Mouse (Mus musculus) left cerebral cortex, postnatal 25 days (tissue): ENCODE data around the gene Gfpt1. TPM values are rescaled to one million over a fixed set of nuclear protein-coding genes. Genes with fewer than 3 reads are reported as not detected.
A peak's percentile ranks its signal among the peaks of the same experiment; 100 is the strongest.
"Not testable (repeated sequence)": the region's sequence is repeated elsewhere in the genome, so short reads cannot be mapped to it uniquely, and the experiment has no call there.

Source experiments
- DNase-seq, 2 experiments: peaks; one replicate each; pipeline ENCODE4 v3.0.0; 2022; ENCODE audit warnings: low spot score in 2 of 2, mixed read lengths in 1 of 2
- intact Hi-C: fragments of 180-260 bp; cut with DNase I; formaldehyde crosslinking; loops from one replicate; pipeline ENCODE4 v1.15.1; 2025
- total RNA-seq, 2 experiments: library from RNA; stranded (reverse); gene quantifications; 2 replicates each; pipeline ENCODE4 v1.2.3; 2021

Gfpt1 gene
- total RNA-seq, 2 experiments from 2014 or later: 53.6 to 56.9 TPM

DNA sequence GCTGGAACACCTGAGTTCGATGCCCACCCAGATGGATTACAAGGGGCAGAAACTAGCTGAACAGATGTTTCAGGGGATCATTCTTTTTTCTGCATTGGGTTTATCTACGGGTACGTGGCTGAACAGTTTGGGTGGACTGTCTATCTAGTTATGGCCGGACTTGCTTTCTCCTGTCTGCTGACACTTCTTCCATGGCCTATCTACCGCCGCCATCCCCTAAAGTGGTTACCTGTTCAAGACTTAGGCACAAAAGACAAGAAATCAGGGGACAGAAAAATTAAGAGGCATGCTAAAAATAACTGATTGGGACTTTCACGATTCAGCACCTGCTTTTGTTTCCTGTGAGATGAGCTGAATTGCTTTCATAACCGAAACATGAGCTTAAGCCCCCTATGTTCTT, 51.0 kb downstream of the Gfpt1 start:
- DNase-seq, intact Hi-C loops: not testable (repeated sequence)

DNA sequence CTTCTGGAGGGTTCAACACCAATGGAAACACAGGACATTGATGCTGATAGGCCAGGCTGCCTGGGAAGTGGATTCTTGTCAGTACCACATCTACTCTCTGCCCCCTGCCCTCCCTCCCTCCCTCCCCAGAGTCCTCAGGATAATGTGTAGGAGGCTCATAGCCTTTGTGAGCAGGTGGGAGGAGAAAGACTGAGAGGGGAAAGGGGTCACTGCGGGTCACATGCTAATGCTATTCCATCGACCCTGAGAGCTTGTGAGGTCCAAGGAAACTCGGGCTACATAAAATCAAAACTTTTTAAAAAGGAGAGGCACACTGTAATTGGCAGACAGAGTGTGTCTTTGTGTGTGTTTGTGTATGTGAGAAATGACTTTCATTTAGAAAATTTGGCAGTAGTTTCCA, 56.6 kb downstream of the Gfpt1 start:
- DNase-seq: no peak
- intact Hi-C loops: no loop called here

DNA sequence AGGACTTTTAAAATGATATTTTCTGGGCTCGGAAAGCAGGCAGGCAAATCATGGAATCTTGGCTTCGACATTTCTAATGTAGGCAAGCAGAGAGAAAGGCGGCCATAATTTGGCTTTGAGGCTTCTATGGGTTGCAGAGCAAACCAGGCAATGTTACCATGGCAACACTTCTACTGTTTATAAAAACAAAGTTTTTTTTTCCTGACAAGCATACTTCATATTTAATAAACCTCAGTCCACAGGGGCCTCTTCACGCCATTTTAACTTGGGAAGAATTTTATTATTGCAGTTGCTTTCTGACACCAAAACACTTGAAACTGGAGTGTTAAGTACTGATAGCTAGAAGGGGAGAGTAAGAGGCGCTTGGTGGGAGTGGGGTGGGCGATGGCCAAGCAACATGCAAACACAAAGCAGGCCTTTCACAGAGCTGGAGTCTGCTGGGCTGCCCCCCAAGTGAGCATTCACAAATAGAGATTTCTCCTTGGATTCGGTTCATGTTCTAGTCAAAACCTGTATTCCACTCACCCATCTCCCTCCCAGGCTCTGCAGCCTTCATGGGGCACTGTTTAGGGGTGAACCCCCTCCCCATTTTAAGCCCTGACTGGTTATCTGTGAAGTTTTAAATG, 57.1 kb downstream of the Gfpt1 start:
- intact Hi-C loops: loop anchor here (5.0 to 10.0 kb wide), 2 partner anchors 128 to 425 kb away; no protein-coding TSS in a partner anchor
- peak in 1 of 2 experiments; percentile 30 for DNase-seq

DNA sequence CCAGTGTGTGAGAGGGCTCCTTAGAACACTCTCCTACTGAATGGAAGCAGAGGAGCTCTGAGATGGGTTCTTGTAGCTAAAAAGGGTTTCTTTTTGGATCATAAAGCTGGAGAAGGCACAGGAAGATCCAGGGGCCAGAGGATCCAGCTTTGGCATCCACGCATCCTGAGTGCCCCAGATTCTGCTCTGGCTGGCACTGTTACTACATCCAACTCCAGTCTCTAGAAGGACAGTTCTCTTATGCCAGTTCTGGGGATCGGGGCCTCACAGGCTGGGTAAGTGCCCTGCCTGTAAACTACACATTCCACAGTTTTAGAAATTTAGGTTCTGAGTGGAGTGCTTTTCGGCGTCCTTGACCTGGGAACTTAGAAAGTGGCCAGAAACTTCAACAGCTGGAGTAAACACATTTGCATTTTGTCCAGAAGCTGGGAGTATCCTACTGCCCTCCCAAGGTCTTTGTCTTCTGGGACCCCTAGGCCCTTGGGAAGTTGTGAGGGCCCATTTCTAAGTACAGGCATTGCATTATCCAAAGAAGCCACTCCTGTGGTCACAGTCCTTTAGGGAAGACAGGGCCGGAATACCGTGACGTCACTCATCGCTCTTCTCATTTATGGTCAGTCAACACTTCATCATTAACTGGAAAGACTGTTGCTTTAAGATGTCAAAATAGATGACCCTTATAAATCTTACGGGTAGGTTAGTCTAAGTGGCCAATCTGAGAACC, 57.8 kb downstream of the Gfpt1 start:
- DNase-seq: peak in 1 of 2 experiments; percentile 8

DNA sequence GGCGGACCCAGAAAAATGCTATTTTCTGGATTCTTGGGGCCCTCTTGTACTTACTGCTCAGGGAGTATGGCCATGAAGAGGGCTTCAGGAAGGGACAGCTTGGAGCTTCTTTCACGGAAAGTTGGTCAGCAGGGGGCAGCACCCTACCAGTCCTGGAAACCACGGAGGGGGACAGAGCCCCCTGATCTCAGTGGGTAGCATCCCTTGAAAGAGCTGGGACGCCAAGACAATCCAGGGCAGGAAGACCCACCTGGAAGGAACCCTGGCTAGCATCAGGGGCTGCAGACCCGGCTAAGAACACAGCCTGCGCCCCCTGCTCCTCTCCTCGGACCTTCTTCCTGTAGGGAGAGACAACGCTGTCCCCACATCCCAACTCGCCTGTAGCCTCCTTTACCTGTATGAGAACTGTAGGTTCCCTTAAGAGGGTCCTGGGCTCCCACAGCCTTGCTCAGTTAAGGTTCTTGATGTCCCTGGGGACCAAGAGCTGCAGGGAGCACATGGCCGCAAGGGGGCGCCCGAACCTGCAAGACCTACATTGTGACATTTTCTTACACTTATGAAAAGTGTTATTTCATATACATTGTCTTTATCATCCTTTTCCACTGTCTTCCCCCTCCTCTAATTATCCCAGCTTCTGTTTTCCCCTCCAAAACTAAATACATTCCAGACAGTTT, 58.8 kb downstream of the Gfpt1 start:
- intact Hi-C loops: loop anchor here (1.0 to 10.0 kb wide), 5 partner anchors 126 to 423 kb away; partner anchors contain the start of gene Antxr1
- DNase-seq: peak; percentile 91 to 94

More for the DNA sequence above, 57.8 kb downstream of the Gfpt1 start:
- intact Hi-C loops: loop anchor here (1.0 to 10.0 kb wide), 5 partner anchors 127 to 424 kb away; partner anchors contain the start of gene Antxr1

DNA sequence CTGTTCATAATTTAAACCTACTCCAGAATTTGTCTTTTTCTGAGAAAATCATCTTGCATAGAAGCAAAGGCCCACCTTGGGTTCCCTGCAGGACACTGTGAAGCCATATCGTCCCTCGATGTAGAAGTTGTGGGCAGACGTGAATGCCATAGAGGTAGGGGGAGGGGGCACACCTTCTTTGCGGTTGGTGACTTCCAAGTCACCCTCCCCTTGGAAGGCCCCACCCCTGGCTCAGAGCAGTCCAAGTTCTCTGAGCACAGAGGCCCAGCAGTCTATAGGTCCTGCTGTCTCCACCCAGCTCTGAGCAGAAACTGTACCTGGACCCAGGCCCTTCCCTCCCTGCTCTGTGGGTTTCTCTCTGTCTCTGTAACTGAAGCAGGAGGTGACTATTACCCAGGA, 59.3 kb downstream of the Gfpt1 start:
- intact Hi-C loops: loop anchor here (1.0 to 10.0 kb wide), 5 partner anchors 125 to 423 kb away; partner anchors contain the start of gene Antxr1
- DNase-seq: no peak

DNA sequence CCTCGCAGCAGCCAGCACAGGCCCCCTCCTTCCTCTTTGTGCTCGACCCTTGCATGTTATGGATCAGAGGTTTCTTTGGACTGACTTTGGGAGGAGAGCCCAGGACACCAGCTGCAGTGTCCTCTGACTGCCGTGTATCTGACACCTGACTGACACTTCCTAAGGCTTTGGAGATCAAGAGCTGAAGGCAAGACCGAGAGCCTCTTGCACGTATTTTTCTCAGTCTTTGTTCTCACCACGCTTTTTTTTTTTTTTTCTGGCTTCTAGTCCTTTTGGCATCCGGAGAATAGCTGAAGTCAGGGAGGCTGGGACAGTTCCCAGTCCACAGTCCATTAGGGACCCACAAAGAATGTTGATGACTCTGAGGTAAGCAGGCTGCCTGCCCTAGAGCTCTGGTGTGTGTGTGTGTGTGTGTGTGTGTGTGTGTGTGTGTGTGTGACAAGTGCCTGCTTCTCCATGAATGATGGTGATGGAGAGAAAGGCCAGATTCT, 59.8 kb downstream of the Gfpt1 start:
- DNase-seq: peak in 1 of 2 experiments; percentile 15
- intact Hi-C loops: loop anchor here (5.0 to 10.0 kb wide), 2 partner anchors 125 to 422 kb away; no protein-coding TSS in a partner anchor

DNA sequence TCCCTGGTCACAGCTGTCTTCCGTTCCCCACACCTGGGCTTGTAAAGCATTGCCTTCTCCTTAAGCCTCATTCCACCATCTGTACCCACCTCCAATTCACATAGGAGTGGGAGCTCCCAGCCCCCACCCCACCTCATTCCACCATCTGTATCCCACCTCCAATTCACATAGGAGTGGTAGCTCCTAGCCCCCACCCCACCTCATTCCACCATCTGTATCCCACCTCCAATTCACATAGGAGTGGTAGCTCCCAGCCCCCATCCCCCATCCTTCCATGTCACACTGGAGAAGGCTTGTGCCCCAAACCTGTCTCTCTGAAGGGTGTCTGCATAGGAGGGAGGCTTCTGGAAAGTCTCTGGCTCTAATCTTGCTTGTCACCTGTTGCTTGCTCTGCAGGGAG, 60.7 kb downstream of the Gfpt1 start:
- intact Hi-C loops: loop anchor here (5.0 to 10.0 kb wide), 2 partner anchors 124 to 421 kb away; no protein-coding TSS in a partner anchor
- DNase-seq: no peak

DNA sequence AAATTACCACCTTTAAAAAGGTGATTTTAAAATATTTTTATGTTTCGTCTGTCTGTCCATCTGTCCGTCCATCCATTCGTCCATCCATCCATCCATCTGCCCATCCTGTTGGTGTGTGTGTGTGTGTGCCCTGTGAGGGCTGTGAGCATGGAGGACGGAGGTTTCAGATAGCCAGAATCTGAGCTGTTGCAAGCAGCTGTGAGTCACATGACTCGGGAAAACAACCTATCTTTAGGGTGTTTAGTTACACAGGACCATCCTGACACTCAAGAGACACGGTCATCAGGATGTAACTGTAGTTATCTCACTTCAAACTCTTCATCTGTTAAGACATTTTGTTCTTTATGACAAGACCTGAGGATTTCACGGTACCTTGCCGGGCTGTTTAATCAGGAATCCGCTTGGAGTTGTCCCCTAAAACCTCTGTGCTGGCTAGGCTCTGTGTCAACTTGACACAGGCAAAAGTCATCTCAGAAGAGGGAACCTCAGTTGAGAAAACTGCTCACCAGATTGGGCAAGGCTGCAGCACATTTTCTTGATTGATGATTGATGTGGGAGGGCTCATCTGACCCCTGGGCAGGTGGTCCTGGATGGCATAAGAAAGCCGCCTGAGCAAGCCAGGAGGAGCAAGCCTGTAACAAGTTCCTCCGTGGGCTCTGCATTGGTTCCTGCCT, 61.6 kb downstream of the Gfpt1 start, which contains the start of gene D6Ertd527e:
Gene D6Ertd527e, plus strand, starts transcription at position 624 of the 674 bp plus-strand sequence.
- DNase-seq: no peak
- intact Hi-C loops: loop anchor here (5.0 to 10.0 kb wide), 2 partner anchors 123 to 421 kb away; no protein-coding TSS in a partner anchor

DNA sequence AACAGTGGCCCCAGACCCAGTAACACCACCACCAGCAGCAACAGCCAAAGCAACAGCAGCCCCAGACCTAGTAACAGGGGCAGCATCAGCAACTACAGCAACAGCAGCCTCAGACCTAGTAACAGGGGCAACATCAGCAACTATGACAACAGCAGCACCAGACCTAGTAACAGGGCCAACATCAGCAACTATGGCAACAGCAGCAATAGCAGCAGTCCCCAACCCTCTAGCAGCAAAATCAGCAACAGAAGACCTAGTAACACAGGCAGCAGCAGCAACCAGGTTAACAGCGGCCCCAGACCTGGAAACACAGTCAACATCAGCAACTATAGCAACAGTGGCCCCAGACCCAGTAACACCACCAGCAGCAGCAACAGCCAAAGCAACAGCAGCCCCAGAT, 68.8 kb downstream of the Gfpt1 start:
- DNase-seq: no peak
- intact Hi-C loops: no loop called here

DNA sequence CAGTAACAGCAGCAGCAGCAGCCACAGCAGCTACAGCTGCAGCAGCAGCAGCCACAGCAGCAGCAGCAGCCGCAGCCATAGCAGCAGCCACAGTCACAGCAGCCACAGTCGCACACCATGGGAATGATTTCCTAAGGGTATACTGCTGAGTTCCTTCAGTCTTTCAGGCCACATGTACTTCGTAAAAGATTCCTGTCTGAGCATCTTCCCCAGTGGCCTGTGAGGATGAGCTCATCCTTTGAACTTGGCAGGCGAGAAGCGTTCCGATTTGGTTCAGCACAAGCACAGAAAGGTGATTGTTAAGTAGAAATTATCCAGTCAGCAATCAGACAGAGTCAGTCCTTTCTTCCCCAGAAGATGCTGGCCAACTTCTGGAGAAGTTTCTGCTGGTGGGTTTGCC, 69.5 kb downstream of the Gfpt1 start:
- DNase-seq: no peak
- intact Hi-C loops: no loop called here

DNA sequence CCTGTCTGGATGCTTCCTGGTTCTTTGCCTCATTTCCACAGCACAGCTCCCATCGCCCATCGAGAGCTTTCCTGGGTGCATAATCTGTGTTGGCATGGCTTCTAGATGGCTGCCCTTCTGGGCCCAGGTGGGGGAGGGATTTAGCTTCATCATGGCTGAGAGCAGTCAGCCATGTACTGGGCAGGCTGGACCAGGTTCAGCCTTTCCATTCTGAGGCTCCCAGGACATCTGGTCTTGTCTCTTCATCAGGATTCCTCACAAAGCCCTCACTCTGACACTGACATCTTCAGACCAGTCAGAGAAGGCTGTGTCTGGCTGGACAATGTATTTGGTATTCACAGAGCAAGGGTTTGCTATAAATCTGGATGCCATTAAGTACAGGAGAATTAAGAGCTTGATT, 73.3 kb downstream of the Gfpt1 start:
- DNase-seq: no peak
- intact Hi-C loops: no loop called here

DNA sequence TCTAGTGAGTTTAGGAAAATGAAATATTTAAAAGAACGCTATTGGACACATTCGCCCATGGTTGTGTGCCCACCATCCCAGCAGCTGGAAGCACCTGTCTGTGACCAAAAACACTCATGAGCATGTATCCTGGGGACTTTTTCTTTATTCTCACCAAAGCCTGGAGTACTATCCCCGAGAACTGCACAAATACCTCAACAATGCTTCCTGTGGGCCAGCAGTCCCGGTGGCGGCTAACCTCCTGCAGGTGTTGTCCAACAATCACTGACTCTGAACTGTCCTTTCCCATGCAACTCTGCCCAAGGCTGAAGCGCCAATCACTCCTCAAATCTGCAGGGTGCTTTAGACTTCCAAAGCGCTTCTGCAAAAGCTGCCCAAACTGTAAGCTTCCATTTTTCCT, 74.0 kb downstream of the Gfpt1 start:
- no peak for DNase-seq
- intact Hi-C loops: no loop called here

DNA sequence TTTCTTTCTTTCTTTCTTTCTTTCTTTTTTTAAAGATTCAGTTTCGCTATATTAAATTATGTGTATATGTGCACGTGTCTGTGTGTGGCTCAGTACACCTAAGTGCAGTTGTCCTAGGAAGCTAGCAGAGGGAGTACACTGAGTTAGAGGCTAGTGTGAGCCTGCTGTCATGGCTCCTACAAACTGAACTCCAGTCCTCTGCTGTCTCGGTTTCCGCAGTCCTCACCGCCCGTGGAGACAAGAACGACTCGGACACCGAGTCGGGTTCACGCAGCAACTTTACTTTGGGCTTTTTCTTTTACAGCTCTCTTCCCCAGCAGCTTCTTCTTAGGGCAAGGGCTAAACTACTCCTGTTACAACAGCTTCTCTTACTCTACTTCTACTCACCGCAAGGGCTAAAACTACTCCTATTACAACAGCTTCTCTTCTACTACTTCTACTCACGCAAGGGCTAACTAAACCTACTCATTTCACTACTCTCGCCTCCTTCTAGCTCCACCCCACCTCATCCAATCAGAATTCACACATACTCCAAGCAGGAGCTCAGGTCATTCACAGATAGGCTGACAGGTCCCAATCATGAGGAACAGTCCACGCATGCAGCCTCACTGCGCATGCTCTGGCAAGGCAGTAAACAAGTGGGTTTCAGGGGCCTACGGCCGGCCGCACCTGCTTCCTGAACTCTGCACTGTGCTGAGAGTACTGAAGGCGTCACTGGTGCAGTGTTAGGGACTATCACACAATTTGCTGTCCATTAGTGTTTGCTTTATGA, 76.6 kb downstream of the Gfpt1 start:
- intact Hi-C loops: no loop called here
- no peak for DNase-seq

DNA sequence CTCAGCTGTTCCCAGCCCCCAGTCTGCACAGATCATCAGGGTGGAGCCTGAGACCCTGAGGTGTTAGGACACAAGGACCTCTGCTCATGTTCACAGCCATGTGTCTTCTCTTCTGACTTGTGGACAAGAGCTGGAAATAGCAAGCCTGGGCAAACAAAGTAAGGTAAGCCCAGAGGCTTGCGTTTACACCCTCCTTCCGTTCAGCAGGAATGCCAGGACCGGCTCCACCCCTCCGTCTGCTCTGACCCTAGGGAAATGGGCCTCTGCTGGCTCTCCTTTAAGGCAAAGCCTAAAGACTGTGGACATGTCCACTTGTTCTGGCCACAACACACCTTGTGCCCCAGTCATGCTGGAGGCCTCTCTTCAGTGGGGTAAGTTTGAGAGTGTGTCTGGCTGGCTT, 77.3 kb downstream of the Gfpt1 start:
- intact Hi-C loops: no loop called here
- DNase-seq: no peak

DNA sequence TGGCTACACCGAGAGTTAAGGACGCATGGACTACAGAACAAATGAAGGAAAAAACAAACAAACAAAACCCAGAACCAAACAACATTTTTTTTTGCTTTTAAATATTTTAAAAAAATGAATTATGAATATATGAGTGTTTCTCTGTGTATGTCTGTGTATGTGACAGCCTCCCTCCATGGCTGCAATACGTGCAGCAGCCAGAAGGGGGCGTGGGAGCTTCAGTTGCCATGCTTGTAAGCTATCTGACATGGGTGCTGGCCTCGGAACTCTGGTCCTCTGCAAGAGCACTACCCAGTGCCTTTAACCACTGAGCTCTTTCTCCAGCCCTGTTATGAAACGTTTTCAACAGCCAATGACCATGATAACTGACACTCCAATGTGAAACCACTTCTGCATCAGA, 78.0 kb downstream of the Gfpt1 start:
- DNase-seq: no peak
- intact Hi-C loops: no loop called here

DNA sequence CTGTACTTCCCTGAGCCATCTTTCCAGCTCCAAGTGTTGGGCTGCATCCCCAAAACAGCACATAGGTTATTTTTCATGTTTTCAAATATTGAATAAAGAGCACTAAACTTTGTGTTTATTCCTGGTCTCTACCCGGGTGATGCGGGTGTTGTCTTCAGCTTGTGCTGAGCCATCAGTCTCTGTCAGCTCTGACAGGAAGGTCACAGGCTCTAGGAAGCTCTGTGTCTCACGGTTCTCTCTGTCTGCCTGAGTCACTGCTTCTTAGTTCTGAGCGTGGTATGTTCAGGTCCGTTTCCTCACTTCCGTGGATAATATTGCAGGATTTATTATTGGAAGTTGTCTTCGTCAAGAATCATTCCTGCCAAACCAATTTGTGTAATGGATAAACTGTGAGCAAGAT, 79.3 kb downstream of the Gfpt1 start:
- DNase-seq: no peak
- intact Hi-C loops: no loop called here

DNA sequence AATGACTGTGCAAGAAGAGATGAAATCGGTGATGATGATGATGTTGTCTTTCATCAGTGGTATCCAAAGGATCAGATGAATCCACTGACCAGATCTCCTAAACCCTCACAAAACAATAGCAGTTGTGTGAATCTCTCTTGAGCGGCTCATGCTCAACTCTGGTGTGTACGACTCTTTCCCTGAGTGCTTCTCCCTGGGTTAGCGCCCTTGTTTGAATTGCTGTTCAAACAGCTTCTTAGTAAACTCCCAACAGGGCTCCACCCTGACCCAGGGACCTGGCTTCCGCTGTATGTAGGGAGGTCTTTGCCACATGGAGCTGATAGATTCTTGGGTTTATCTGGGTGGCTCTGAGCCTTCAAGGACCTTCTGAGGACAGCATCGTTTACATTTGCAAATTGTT, 80.8 kb downstream of the Gfpt1 start:
- DNase-seq: no peak
- intact Hi-C loops: no loop called here

DNA sequence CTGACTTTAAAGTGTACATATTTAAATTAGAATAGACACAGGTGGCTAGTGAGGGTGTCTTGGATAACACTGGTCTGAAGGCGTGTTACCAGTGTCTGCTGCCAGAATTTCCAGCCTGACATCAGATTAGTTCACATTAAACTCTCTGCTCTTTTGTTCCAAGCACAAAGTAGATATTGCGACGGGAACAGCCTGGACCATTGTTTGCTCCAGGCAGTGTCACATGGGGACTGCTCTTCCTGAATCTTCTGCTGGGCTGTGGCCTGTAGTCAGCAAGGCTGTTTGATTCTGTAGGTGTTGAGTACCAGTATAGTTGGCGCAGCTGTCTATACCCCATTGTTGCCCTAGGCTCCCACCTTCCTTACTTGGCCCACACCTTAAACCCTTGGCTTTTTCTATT, 81.3 kb downstream of the Gfpt1 start:
- no peak for DNase-seq

More for the DNA sequence above, 81.3 kb downstream of the Gfpt1 start:
- intact Hi-C loops: no loop called here
